Mouse (Mus musculus) lung, embryonic 14.5 days (tissue): ENCODE results near the gene Lef1. TPM values are rescaled to one million over a fixed set of nuclear protein-coding genes. Genes with fewer than 3 reads are reported as not detected.

Experiments
- ATAC-seq: fragments of 200-750 bp; cut with Nextera tagmentation; 2 replicates; pipeline ENCODE4 v1.8.0; 2017; ENCODE audit warnings: mild to moderate bottlenecking, moderate TSS enrichment, moderate library complexity; ENCODE audit not compliant: insufficient read depth
- DNase-seq: peaks from one replicate; pipeline ENCODE4 v3.0.0-alpha.2; 2015
- H3K27ac ChIP-seq: fragments of 300-500 bp; sonication (generic); 2 replicates; pipeline ENCODE4 v1.5.1; 2014; ENCODE audit warnings: low read depth, mild to moderate bottlenecking, moderate library complexity
- H3K27me3 ChIP-seq: fragments of 300-500 bp; sonication (generic); 2 replicates; pipeline ENCODE4 v1.6.1; 2014; ENCODE audit warnings: low read length, control low read depth; ENCODE audit not compliant: insufficient read depth
- H3K36me3 ChIP-seq: fragments of 300-500 bp; sonication (generic); 2 replicates; pipeline ENCODE4 v1.6.1; 2014; ENCODE audit warnings: control low read depth; ENCODE audit not compliant: insufficient read depth
- H3K4me1 ChIP-seq: fragments of 300-500 bp; sonication (generic); 2 replicates; pipeline ENCODE4 v1.6.1; 2014; ENCODE audit warnings: antibody characterized with exemption, control low read depth; ENCODE audit not compliant: insufficient read depth
- H3K4me2 ChIP-seq: fragments of 300-500 bp; sonication (generic); 2 replicates; pipeline ENCODE4 v1.6.1; 2014; ENCODE audit warnings: mild to moderate bottlenecking
- H3K4me3 ChIP-seq: fragments of 300-500 bp; sonication (generic); 2 replicates; pipeline ENCODE4 v1.5.1; 2014; ENCODE audit warnings: low read depth, low read length
- H3K9ac ChIP-seq: fragments of 300-500 bp; sonication (generic); 2 replicates; pipeline ENCODE4 v1.6.1; 2014
- H3K9me3 ChIP-seq: fragments of 300-500 bp; sonication (generic); 2 replicates; pipeline ENCODE4 v1.6.1; 2016; ENCODE audit warnings: low read depth, low read length, control low read depth
- CTCF ChIP-seq: IDR thresholded peaks from 2 replicates; pipeline ENCODE4 v1.5.1; 2016; ENCODE audit warnings: antibody characterized with exemption, low read depth
- WGBS: fragments of 180-500 bp; shearing (Covaris S2); extraction: QIAGEN DNeasy Blood & Tissue Kit; methylation state at CpG from one replicate; pipeline ENCODE4 v1.1.7; 2014; 5-methylcytosine and 5-hydroxymethylcytosine counted together
- polyA plus RNA-seq: library from polyadenylated mRNA; unstranded; fragments of >200 nt; fragmentation: Nextera tagmentation; extraction: Ambion mirVana; gene quantifications from 2 replicates; pipeline ENCODE4 v1.2.1, GENCODE M21; 2014

Lef1 gene
- polyA plus RNA-seq, 1 experiment from 2014 or later = 32.7 TPM

GRCm38 (mm10) chr3:131186193-131186592, 75.9 kb downstream of the Lef1 start:
- Histone ChIP-seq H3K4me1 (no peaks in the 10 kb centered on the region), H3K9me3 (no peaks in the 10 kb centered on the region), H3K4me3 (no peak overlapping the region), H3K36me3 (peaks cover 3% of the 10 kb centered on the region; the same call in 1 of the 2 replicates), H3K9ac (no peak overlapping the region), H3K27ac (no peak overlapping the region), H3K4me2 (no peak overlapping the region), H3K27me3 (no peaks in the 10 kb centered on the region)
- ATAC-seq (peak; percentile 28; the same call in 1 of the 2 replicates), DNase-seq (peak; percentile 74)
- no peak for TF ChIP-seq CTCF
- WGBS = 32% methylated on average over 5 of the region's 5 CpGs

GRCm38 (mm10) chr3:131190239-131190638, 80.0 kb downstream of the Lef1 start:
- peak overlapping the region; percentile 71; the same call in 1 of the 2 replicates for H3K27ac ChIP-seq
- H3K9me3 ChIP-seq = no peaks in the 10 kb centered on the region
- WGBS = 19% methylated on average over 11 of the region's 11 CpGs
- H3K9ac ChIP-seq = no peak overlapping the region
- H3K4me1 ChIP-seq = no peaks in the 10 kb centered on the region
- no peaks in the 10 kb centered on the region for H3K27me3 ChIP-seq
- peak; percentile 64 for DNase-seq
- TF ChIP-seq CTCF = no peak
- peak overlapping the region; percentile 32 for H3K4me2 ChIP-seq
- peaks cover 3% of the 10 kb centered on the region; the same call in 1 of the 2 replicates for H3K36me3 ChIP-seq
- ATAC-seq = peak; percentile 68; the same call in 1 of the 2 replicates
- no peak overlapping the region; the same call in 1 of the 2 replicates for H3K4me3 ChIP-seq

GRCm38 (mm10) chr3:131190671-131191367, 80.5 kb downstream of the Lef1 start:
- Histone ChIP-seq H3K27me3 (no peaks in the 10 kb centered on the region), H3K4me1 (no peaks in the 10 kb centered on the region), H3K4me2 (0 out of 2 replicates have a peak overlapping the region, but pooled peaks have one; percentile 32), H3K4me3 (no peak overlapping the region), H3K9ac (no peak overlapping the region), H3K27ac (no peak overlapping the region), H3K36me3 (peaks cover 3% of the 10 kb centered on the region; the same call in 1 of the 2 replicates), H3K9me3 (no peaks in the 10 kb centered on the region)
- ATAC-seq (peak; percentile 50; the same call in 1 of the 2 replicates), DNase-seq (no peak)
- no peak for TF ChIP-seq CTCF
- WGBS = 69% methylated on average over 19 of the region's 19 CpGs

- Histone ChIP-seq H3K27me3 (no peaks in the 10 kb centered on the region), H3K9me3 (no peaks in the 10 kb centered on the region), H3K4me3 (no peak overlapping the region), H3K4me1 (no peaks in the 10 kb centered on the region), H3K4me2 (no peak overlapping the region), H3K9ac (no peak overlapping the region), H3K36me3 (0 out of 2 replicates have a peak, but pooled peaks cover under 1% of the 10 kb centered on the region), H3K27ac (no peak overlapping the region)
- ATAC-seq (no peak), DNase-seq (no peak)
- WGBS = 80% methylated on average over 7 of the region's 7 CpGs
- no peak for TF ChIP-seq CTCF
Observed at GRCm38 (mm10) chr3:131191454-131191853, 81.2 kb downstream of the Lef1 start.

- H3K4me1 ChIP-seq = no peaks in the 10 kb centered on the region
- H3K4me3 ChIP-seq = no peak overlapping the region
- no peaks in the 10 kb centered on the region for H3K27me3 ChIP-seq
- H3K36me3 ChIP-seq = no peaks in the 10 kb centered on the region
- no peak overlapping the region for H3K27ac ChIP-seq
- no peaks in the 10 kb centered on the region for H3K9me3 ChIP-seq
- DNase-seq (no peak), ATAC-seq (no peak)
- H3K4me2 ChIP-seq = no peak overlapping the region
- 77% methylated on average over 10 of the region's 10 CpGs for WGBS
- H3K9ac ChIP-seq = no peak overlapping the region
- TF ChIP-seq CTCF = no peak
Observed at GRCm38 (mm10) chr3:131196050-131196449, 85.8 kb downstream of the Lef1 start.

GRCm38 (mm10) chr3:131196507-131197019, 86.3 kb downstream of the Lef1 start:
- ATAC-seq = no peak
- no peak for DNase-seq

GRCm38 (mm10) chr3:131198991-131199390, 88.7 kb downstream of the Lef1 start:
- Histone ChIP-seq H3K27ac (no peak overlapping the region), H3K9me3 (no peaks in the 10 kb centered on the region), H3K4me3 (no peak overlapping the region), H3K36me3 (0 out of 2 replicates have a peak, but pooled peaks cover 3% of the 10 kb centered on the region), H3K4me2 (no peak overlapping the region), H3K27me3 (no peaks in the 10 kb centered on the region), H3K4me1 (no peaks in the 10 kb centered on the region), H3K9ac (no peak overlapping the region)
- no peak for TF ChIP-seq CTCF
- ATAC-seq = no peak
- no peak for DNase-seq
- 76% methylated on average over 3 of the region's 3 CpGs for WGBS

More at GRCm38 (mm10) chr3:131196507-131197019, 86.3 kb downstream of the Lef1 start:
- no peak overlapping the region for H3K4me3 ChIP-seq
- no peaks in the 10 kb centered on the region for H3K27me3 ChIP-seq
- no peak overlapping the region for H3K27ac ChIP-seq
- H3K36me3 ChIP-seq = no peaks in the 10 kb centered on the region
- H3K4me2 ChIP-seq = no peak overlapping the region
- no peaks in the 10 kb centered on the region for H3K9me3 ChIP-seq
- H3K9ac ChIP-seq = no peak overlapping the region
- no peak for TF ChIP-seq CTCF
- WGBS = 79% methylated on average over 8 of the region's 8 CpGs
- H3K4me1 ChIP-seq = no peaks in the 10 kb centered on the region
